Mouse (Mus musculus) embryonic facial prominence, embryonic 11.5 days (tissue): ENCODE measurements around the gene Tbc1d8. TPM values are rescaled to one million over a fixed set of nuclear protein-coding genes. Genes with fewer than 3 reads are reported as not detected.

ENCODE experiments used
- ATAC-seq: fragments of 200-750 bp; cut with Nextera tagmentation; replicated peaks from 2 replicates; pipeline ENCODE4 v1.8.0; 2017; ENCODE audit warnings: low read depth; ENCODE audit not compliant: insufficient number of reproducible peaks, low FRiP score, low TSS enrichment
- DNase-seq: peaks from one replicate; pipeline ENCODE4 v3.0.0-alpha.2; 2015; ENCODE audit warnings: low spot score
- H3K27ac ChIP-seq: fragments of 300-500 bp; sonication (generic); replicated peaks from 2 replicates; pipeline ENCODE4 v1.5.1; 2014; ENCODE audit warnings: mild to moderate bottlenecking, low read depth, low read length, control low read depth
- H3K27me3 ChIP-seq: fragments of 300-500 bp; sonication (generic); 2 replicates; pipeline ENCODE4 v1.6.1; 2014; ENCODE audit warnings: mild to moderate bottlenecking, low read length, moderate library complexity, mixed read lengths; ENCODE audit not compliant: control insufficient read depth, insufficient read depth
- H3K36me3 ChIP-seq: fragments of 300-500 bp; sonication (generic); replicated peaks from 2 replicates; pipeline ENCODE4 v1.6.1; 2014; ENCODE audit warnings: low read depth, mild to moderate bottlenecking, low read length, moderate library complexity, mixed read lengths; ENCODE audit not compliant: control insufficient read depth, insufficient read depth
- H3K4me1 ChIP-seq: fragments of 300-500 bp; sonication (generic); 2 replicates; pipeline ENCODE4 v1.6.1; 2014; ENCODE audit warnings: low read length, mixed read lengths; ENCODE audit not compliant: control insufficient read depth, insufficient read depth
- H3K4me2 ChIP-seq: fragments of 300-500 bp; sonication (generic); 2 replicates; pipeline ENCODE4 v1.6.1; 2014; ENCODE audit warnings: low read depth, mild to moderate bottlenecking, control low read depth, low read length, moderate library complexity
- H3K4me3 ChIP-seq: fragments of 300-500 bp; sonication (generic); 2 replicates; pipeline ENCODE4 v1.5.1; 2014; ENCODE audit warnings: low read depth, low read length, control low read depth
- H3K9ac ChIP-seq: fragments of 300-500 bp; sonication (generic); replicated peaks from 2 replicates; pipeline ENCODE4 v1.6.1; 2014; ENCODE audit warnings: mild to moderate bottlenecking, control low read depth, low read length
- H3K9me3 ChIP-seq: fragments of 300-500 bp; sonication (generic); replicated peaks from 2 replicates; pipeline ENCODE4 v1.6.1; 2016; ENCODE audit warnings: mild to moderate bottlenecking, low read length, inconsistent platforms, mixed read lengths; ENCODE audit not compliant: control insufficient read depth
- WGBS: fragments of 180-500 bp; shearing (Covaris S2); extraction: QIAGEN DNeasy Blood & Tissue Kit; methylation state at CpG from one replicate; pipeline ENCODE4 v1.1.7; 2014; 5-methylcytosine and 5-hydroxymethylcytosine counted together
- polyA plus RNA-seq: library from polyadenylated mRNA; unstranded; fragments of >200 nt; fragmentation: Nextera tagmentation; extraction: Ambion mirVana; gene quantifications from 2 replicates; pipeline ENCODE4 v1.2.1, GENCODE M21; 2014

Gene Tbc1d8
- polyA plus RNA-seq, 1 experiment from 2014 or later = 4.6 TPM

- no peak for DNase-seq
- Histone ChIP-seq H3K4me3 (no peak overlapping the region), H3K36me3 (no peaks in the 10 kb centered on the region), H3K4me2 (no peak overlapping the region), H3K4me1 (no peaks in the 10 kb centered on the region; the same call in 1 of the 2 replicates), H3K9ac (no peak overlapping the region), H3K27ac (no peak overlapping the region), H3K9me3 (no peaks in the 10 kb centered on the region), H3K27me3 (0 out of 2 replicates have a peak, but pooled peaks cover 2% of the 10 kb centered on the region)
- WGBS = 80% methylated on average over 1 of the region's 1 CpGs
- ATAC-seq = no peak
Observed at GRCm38 (mm10) chr1:39476341-39476740, 2.2 kb downstream of the Tbc1d8 start.

- no peaks in the 10 kb centered on the region; the same call in 1 of the 2 replicates for H3K4me1 ChIP-seq
- 90% methylated on average over 9 of the region's 9 CpGs for WGBS
- H3K9me3 ChIP-seq = no peaks in the 10 kb centered on the region
- ATAC-seq (no peak), DNase-seq (no peak)
- no peak overlapping the region for H3K4me3 ChIP-seq
- no peak overlapping the region for H3K4me2 ChIP-seq
- H3K36me3 ChIP-seq = no peaks in the 10 kb centered on the region
- H3K27me3 ChIP-seq = 0 out of 2 replicates have a peak, but pooled peaks cover 2% of the 10 kb centered on the region
- H3K27ac ChIP-seq = no peak overlapping the region
- H3K9ac ChIP-seq = no peak overlapping the region
Observed at GRCm38 (mm10) chr1:39474516-39474915, 4.0 kb downstream of the Tbc1d8 start.

GRCm38 (mm10) chr1:39471298-39471902 is 7.2 kb downstream of the Tbc1d8 start:
- 79% methylated on average over 9 of the region's 9 CpGs for WGBS
- Histone ChIP-seq H3K4me1 (no peaks in the 10 kb centered on the region), H3K27me3 (no peaks in the 10 kb centered on the region), H3K27ac (no peak overlapping the region), H3K4me3 (no peak overlapping the region), H3K9ac (no peak overlapping the region), H3K4me2 (no peak overlapping the region), H3K9me3 (no peaks in the 10 kb centered on the region), H3K36me3 (no peaks in the 10 kb centered on the region)
- no peak for ATAC-seq
- DNase-seq = no peak

GRCm38 (mm10) chr1:39468982-39469381 is 9.6 kb downstream of the Tbc1d8 start:
- H3K36me3 ChIP-seq = no peaks in the 10 kb centered on the region
- DNase-seq = no peak
- no peak for ATAC-seq
- H3K4me1 ChIP-seq = no peaks in the 10 kb centered on the region
- no peaks in the 10 kb centered on the region for H3K27me3 ChIP-seq
- no peak overlapping the region for H3K27ac ChIP-seq
- no peak overlapping the region for H3K9ac ChIP-seq
- H3K4me2 ChIP-seq = no peak overlapping the region
- H3K9me3 ChIP-seq = no peaks in the 10 kb centered on the region
- WGBS = 91% methylated on average over 7 of the region's 7 CpGs
- H3K4me3 ChIP-seq = no peak overlapping the region

GRCm38 (mm10) chr1:39466526-39466925 is 12.0 kb downstream of the Tbc1d8 start:
- no peaks in the 10 kb centered on the region for H3K4me1 ChIP-seq
- no peak for ATAC-seq

GRCm38 (mm10) chr1:39464760-39465159 is 13.8 kb downstream of the Tbc1d8 start:
- H3K27me3 ChIP-seq = no peaks in the 10 kb centered on the region
- H3K27ac ChIP-seq = no peak overlapping the region
- no peak for DNase-seq
- H3K9ac ChIP-seq = no peak overlapping the region
- H3K36me3 ChIP-seq = no peaks in the 10 kb centered on the region
- no peak overlapping the region for H3K4me3 ChIP-seq
- ATAC-seq = no peak
- H3K4me1 ChIP-seq = no peaks in the 10 kb centered on the region
- H3K9me3 ChIP-seq = no peaks in the 10 kb centered on the region
- 84% methylated on average over 3 of the region's 3 CpGs for WGBS
- no peak overlapping the region for H3K4me2 ChIP-seq

More at GRCm38 (mm10) chr1:39466526-39466925, 12.0 kb downstream of the Tbc1d8 start:
- 92% methylated on average over 13 of the region's 13 CpGs for WGBS
- Histone ChIP-seq H3K4me3 (no peak overlapping the region), H3K9ac (no peak overlapping the region), H3K4me2 (no peak overlapping the region), H3K27me3 (no peaks in the 10 kb centered on the region), H3K9me3 (no peaks in the 10 kb centered on the region), H3K27ac (no peak overlapping the region), H3K36me3 (no peaks in the 10 kb centered on the region)
- no peak for DNase-seq

DNA sequence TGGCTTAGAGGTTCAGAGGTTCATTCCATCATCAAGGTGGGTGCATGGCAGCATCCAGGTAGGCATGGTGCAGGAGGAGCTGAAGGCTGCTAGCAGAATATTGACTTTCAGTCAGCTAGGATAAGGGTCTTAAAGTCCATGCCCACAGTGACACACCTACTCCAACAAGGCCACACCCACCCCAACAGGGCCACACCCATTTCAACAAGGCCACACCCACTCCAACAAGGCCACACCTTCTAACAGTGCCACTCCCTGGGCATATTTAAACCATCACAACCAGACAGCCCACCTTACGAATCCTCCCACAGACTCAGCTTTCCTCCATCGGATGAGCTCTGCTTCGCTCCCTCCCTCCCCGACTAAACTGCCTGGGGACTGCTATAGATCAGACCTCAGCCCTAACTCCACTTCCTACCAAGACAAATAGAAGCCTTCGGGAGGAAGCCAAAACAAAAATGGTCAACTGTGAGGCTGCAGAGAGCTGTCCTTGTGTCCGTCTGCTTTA is 15.6 kb downstream of the Tbc1d8 start:
- no peaks in the 10 kb centered on the region for H3K36me3 ChIP-seq

DNA sequence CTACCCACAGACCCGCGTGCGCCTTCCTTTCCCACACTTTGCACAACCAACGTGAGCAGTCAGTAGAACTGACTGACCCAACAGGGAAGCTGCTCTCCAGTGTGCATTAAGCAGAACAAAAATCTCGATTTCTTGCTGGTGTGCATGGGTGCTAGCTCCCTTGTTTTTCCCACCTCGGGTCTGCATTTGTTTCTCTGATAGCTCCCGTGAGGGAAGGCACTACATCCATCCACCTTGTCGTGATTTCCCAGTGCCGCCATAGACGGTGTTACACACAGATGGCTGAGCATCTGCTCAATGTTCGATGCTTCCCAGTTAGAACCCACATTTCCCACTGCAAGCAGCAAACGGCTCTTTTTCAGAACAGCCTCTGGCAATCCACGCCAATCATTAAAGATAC is 16.5 kb downstream of the Tbc1d8 start:
- ATAC-seq (no peak), DNase-seq (no peak)
- H3K36me3 ChIP-seq = no peaks in the 10 kb centered on the region
- no peaks in the 10 kb centered on the region for H3K4me1 ChIP-seq
- WGBS = 87% methylated on average over 13 of the region's 13 CpGs
- no peak overlapping the region for H3K4me3 ChIP-seq
- H3K27ac ChIP-seq = no peak overlapping the region
- H3K9me3 ChIP-seq = no peaks in the 10 kb centered on the region
- H3K4me2 ChIP-seq = no peak overlapping the region
- no peaks in the 10 kb centered on the region for H3K27me3 ChIP-seq
- no peak overlapping the region for H3K9ac ChIP-seq

More for the DNA sequence above, 15.6 kb downstream of the Tbc1d8 start:
- no peak for ATAC-seq
- Histone ChIP-seq H3K4me3 (no peak overlapping the region), H3K4me1 (no peaks in the 10 kb centered on the region), H3K9ac (no peak overlapping the region), H3K9me3 (no peaks in the 10 kb centered on the region), H3K27ac (no peak overlapping the region), H3K4me2 (no peak overlapping the region), H3K27me3 (no peaks in the 10 kb centered on the region)
- no peak for DNase-seq
- WGBS = 88% methylated on average over 6 of the region's 6 CpGs
